In the genomic region with DNA sequence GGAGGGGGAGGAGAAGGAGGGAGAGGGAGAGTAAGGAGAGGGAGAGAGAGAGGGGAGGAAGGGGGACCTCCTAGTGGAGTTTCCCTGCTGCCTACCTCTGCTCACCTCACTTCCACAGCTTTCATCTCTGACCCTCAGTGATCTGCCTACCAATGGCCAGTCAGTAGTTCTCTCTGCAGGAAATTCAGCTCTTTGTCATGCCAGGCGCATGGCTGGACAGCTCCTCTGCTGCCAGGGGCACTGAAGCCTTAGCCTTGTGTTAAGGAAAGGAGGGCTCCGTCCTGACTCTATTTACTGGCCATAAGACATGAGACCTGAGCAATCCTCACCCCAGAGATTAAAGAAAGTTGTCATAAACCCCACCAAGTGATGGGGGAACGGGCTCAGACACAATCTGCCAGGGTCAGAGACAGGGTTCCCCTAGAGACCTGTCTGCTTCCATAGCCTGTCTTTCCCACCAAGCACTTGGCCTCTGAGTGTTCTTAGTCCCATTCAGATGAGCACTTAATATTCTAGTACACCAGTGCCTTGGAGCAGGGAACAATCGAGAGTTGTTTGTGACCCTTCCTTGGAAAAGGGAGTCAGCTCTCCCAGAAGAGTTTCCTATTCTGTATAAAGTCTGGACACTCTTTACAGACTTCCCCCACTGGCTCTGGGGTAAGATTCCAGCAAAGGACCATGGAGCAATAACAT, we compare ENCODE assay signal across 14 mouse cellular contexts.
DNase-seq lines count a peak whose midpoint lies in the region; ATAC-seq lines count a peak whose summit lies in the region.
"Had no signal": no experiment of that assay in that cellular context is flagged by ENCODE, and none has a peak within 500 bp of the region (broad histone marks: within the 10 kb centered on the region; RNA-seq: fewer than 3 reads in every experiment).

No protein-coding gene starts in this region.

- DNase-seq in frontal cortex, postnatal 25 days (ENCODE audit: low spot score in 2 of 2), result no peak
- peak; percentile 33 to 42 for DNase-seq in kidney, postnatal 4 days
- no peak for DNase-seq in kidney, postnatal 14 days
- DNase-seq: cerebellum, postnatal 10 days; heart, postnatal 14 days; kidney, adult 9 months; lung, adult 18-20 months had no signal

- H3K4me1 ChIP-seq in midbrain, embryonic 16.5 days (ENCODE audit: control insufficient read depth, insufficient read depth, low read length), result peaks cover 14% of the 10 kb centered on the region
- H3K4me1 ChIP-seq in midbrain, embryonic 15.5 days, result peaks cover 14% of the 10 kb centered on the region

- no peaks in the 10 kb centered on the region for H3K9me3 ChIP-seq in midbrain, embryonic 16.5 days (replicated peaks; ENCODE audit: control insufficient read depth, low read length, poor library complexity, severe bottlenecking)
- H3K9me3 ChIP-seq in midbrain, embryonic 15.5 days, result no peaks in the 10 kb centered on the region
- H3K9me3 ChIP-seq: limb, embryonic 15.5 days; stomach, embryonic 15.5 days had no signal

- peak overlapping the region; percentile 9; the same call in 1 of the 2 replicates for H3K27ac ChIP-seq in midbrain, embryonic 16.5 days (ENCODE audit: low read length)
- H3K27ac ChIP-seq in midbrain, embryonic 15.5 days, result no peak overlapping the region
- H3K27ac ChIP-seq: limb, embryonic 15.5 days had no signal

- no peak overlapping the region for H3K4me2 ChIP-seq in midbrain, embryonic 16.5 days (ENCODE audit: low read length)
- H3K4me2 ChIP-seq in midbrain, embryonic 15.5 days, result no peak overlapping the region
- H3K4me2 ChIP-seq: limb, embryonic 15.5 days; stomach, embryonic 15.5 days had no signal

- H3K27me3 ChIP-seq in midbrain, embryonic 16.5 days (ENCODE audit: control insufficient read depth, insufficient read depth, low read depth, low read length), result no peaks in the 10 kb centered on the region
- H3K27me3 ChIP-seq in midbrain, embryonic 15.5 days (replicated peaks), result no peaks in the 10 kb centered on the region
- H3K27me3 ChIP-seq: limb, embryonic 15.5 days; stomach, embryonic 15.5 days had no signal

- H3K9ac ChIP-seq in midbrain, embryonic 16.5 days (ENCODE audit: low read depth, low read length), result no peak overlapping the region
- H3K9ac ChIP-seq in midbrain, embryonic 15.5 days, result no peak overlapping the region
- H3K9ac ChIP-seq: limb, embryonic 15.5 days; stomach, embryonic 15.5 days had no signal

- ATAC-seq in frontal cortex, adult (ENCODE audit: low TSS enrichment), result 0 out of 2 replicates have a peak, but pooled peaks have one; percentile 7
- ATAC-seq in midbrain, embryonic 16.5 days, result peak; percentile 68; the same call in 1 of the 2 replicates
- no peak for ATAC-seq in midbrain, embryonic 15.5 days (replicated peaks)
- 0 out of 2 replicates have a peak, but pooled peaks have one; percentile 12 for ATAC-seq in megakaryocyte-erythroid progenitor cell, adult 5-6 weeks (replicated peaks; ENCODE audit: low FRiP score, low TSS enrichment, poor library complexity, severe bottlenecking)
- ATAC-seq in activated CD4-positive, CD25-positive, alpha-beta regulatory T cell, adult 4 months, result no peak

- H3K4me3 ChIP-seq in midbrain, embryonic 16.5 days (ENCODE audit: low read depth, low read length), result no peak overlapping the region
- H3K4me3 ChIP-seq in midbrain, embryonic 15.5 days, result no peak overlapping the region
- H3K4me3 ChIP-seq: limb, embryonic 15.5 days; stomach, embryonic 15.5 days had no signal

- no peaks in the 10 kb centered on the region for H3K36me3 ChIP-seq in midbrain, embryonic 16.5 days (ENCODE audit: control insufficient read depth, insufficient read depth, low read length)
- H3K36me3 ChIP-seq in midbrain, embryonic 15.5 days (replicated peaks), result no peaks in the 10 kb centered on the region
- H3K36me3 ChIP-seq: limb, embryonic 15.5 days; stomach, embryonic 15.5 days had no signal

- 45% methylated on average over 4 of the region's 4 CpGs for WGBS in midbrain, embryonic 16.5 days
- 46% methylated on average over 4 of the region's 4 CpGs for WGBS in midbrain, embryonic 15.5 days

Comparison
In these comparisons a context has a peak if more than half of its experiments do, and no peak if none do; other contexts are left out.
1. ATAC-seq: peak in frontal cortex, adult (single experiment), midbrain, embryonic 16.5 days (single experiment) and megakaryocyte-erythroid progenitor cell, adult 5-6 weeks (single experiment); none in midbrain, embryonic 15.5 days (single experiment) and activated CD4-positive, CD25-positive, alpha-beta regulatory T cell, adult 4 months (single experiment).
2. DNase-seq: peak in kidney, postnatal 4 days (2 of 2); none in frontal cortex, postnatal 25 days (0 of 2) and kidney, postnatal 14 days (single experiment).